Mouse (Mus musculus) kidney, embryonic 15.5 days (tissue): ENCODE data around the gene Fchsd2. TPM values are rescaled to one million over a fixed set of nuclear protein-coding genes. Genes with fewer than 3 reads are reported as not detected.

ENCODE experiments used
- ATAC-seq: fragments of 200-750 bp; cut with Nextera tagmentation; replicated peaks from 2 replicates; pipeline ENCODE4 v1.8.0; 2017; ENCODE audit warnings: moderate TSS enrichment; ENCODE audit not compliant: low FRiP score
- H3K27ac ChIP-seq: fragments of 300-500 bp; sonication (generic); 2 replicates; pipeline ENCODE4 v1.5.1; 2015; ENCODE audit warnings: mild to moderate bottlenecking, inconsistent platforms
- H3K27me3 ChIP-seq: fragments of 300-500 bp; sonication (generic); 2 replicates; pipeline ENCODE4 v1.6.1; 2015; ENCODE audit warnings: inconsistent platforms
- H3K36me3 ChIP-seq: fragments of 300-500 bp; sonication (generic); 2 replicates; pipeline ENCODE4 v1.6.1; 2015; ENCODE audit warnings: inconsistent platforms
- H3K4me1 ChIP-seq: fragments of 300-500 bp; sonication (generic); 2 replicates; pipeline ENCODE4 v1.6.1; 2015; ENCODE audit warnings: inconsistent platforms
- H3K4me2 ChIP-seq: fragments of 300-500 bp; sonication (generic); 2 replicates; pipeline ENCODE4 v1.6.1; 2015; ENCODE audit warnings: moderate library complexity, mild to moderate bottlenecking, inconsistent platforms
- H3K4me3 ChIP-seq: fragments of 300-500 bp; sonication (generic); replicated peaks from 2 replicates; pipeline ENCODE4 v1.5.1; 2015; ENCODE audit warnings: mild to moderate bottlenecking, inconsistent platforms
- H3K9ac ChIP-seq: fragments of 300-500 bp; sonication (generic); 2 replicates; pipeline ENCODE4 v1.6.1; 2015; ENCODE audit warnings: mild to moderate bottlenecking, inconsistent platforms
- H3K9me3 ChIP-seq: fragments of 300-500 bp; sonication (generic); replicated peaks from 2 replicates; pipeline ENCODE4 v1.6.1; 2016; ENCODE audit warnings: inconsistent platforms
- WGBS: fragments of 180-500 bp; shearing (Covaris S2); methylation state at CpG from one replicate; pipeline ENCODE4 v1.1.7; 2015; ENCODE audit warnings: mixed read lengths; 5-methylcytosine and 5-hydroxymethylcytosine counted together
- polyA plus RNA-seq: library from polyadenylated mRNA; unstranded; fragments of >200 nt; fragmentation: Nextera tagmentation; extraction: Ambion mirVana; gene quantifications from 2 replicates; pipeline ENCODE4 v1.2.1, GENCODE M21; 2015

The Fchsd2 gene
- polyA plus RNA-seq, 1 experiment from 2014 or later, result 25.7 TPM

DNA sequence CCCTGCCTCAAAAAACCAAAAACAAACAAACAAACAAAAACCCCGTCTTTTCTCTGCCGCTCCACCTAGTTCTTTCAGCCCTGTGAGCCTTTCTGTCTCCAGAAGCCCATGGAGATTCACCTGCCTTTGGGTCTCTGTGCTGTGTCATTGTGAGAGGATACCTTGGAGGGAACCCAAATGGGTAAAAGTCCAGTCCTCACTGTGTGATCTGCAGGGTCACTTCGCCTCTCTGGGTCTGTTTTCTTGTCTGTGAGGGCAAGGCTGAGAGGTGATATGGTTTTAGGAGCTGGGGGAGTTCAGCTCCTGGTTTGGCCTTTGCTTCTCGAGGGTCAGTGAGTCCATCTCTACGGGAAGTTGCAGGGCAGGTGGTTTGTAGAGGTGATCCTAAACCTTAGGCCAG is 233.3 kb downstream of the Fchsd2 start:
- Histone ChIP-seq H3K9ac (no peak overlapping the region), H3K4me3 (no peak overlapping the region), H3K27ac (no peak overlapping the region), H3K4me1 (peaks cover 72% of the 10 kb centered on the region), H3K9me3 (no peaks in the 10 kb centered on the region), H3K36me3 (peaks cover 9% of the 10 kb centered on the region), H3K4me2 (no peak overlapping the region), H3K27me3 (0 out of 2 replicates have a peak, but pooled peaks cover 5% of the 10 kb centered on the region)
- 77% methylated on average over 5 of the region's 5 CpGs for WGBS
- no peak for ATAC-seq

DNA sequence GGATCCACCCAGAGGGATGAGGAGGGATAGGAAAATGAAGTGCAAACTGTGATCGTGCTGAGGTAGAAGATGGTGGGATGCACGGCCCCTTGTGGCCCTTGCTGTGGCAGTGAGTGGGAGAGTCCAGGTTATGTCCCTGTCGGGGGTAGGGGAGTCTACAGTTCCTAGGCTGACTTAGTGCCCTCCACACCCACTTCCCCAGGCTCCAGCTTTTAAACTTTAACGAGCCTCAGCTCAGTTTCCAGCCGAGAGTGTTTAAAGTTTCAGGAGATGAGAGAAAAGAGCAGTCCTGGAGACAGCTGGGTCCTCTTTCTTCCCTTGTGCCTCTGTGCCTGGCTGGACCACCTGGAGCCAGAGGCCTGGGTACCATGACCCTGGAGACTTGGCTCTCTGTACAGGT is 234.6 kb downstream of the Fchsd2 start:
- WGBS, result 34% methylated on average over 5 of the region's 5 CpGs
- H3K36me3 ChIP-seq, result peaks cover 9% of the 10 kb centered on the region
- H3K9ac ChIP-seq, result no peak overlapping the region
- H3K4me1 ChIP-seq, result peaks cover 63% of the 10 kb centered on the region
- no peak overlapping the region for H3K4me3 ChIP-seq
- H3K4me2 ChIP-seq, result no peak overlapping the region
- ATAC-seq, result no peak; the same call in 1 of the 2 replicates
- H3K27ac ChIP-seq, result peak overlapping the region; percentile 33; the same call in 1 of the 2 replicates
- no peaks in the 10 kb centered on the region for H3K9me3 ChIP-seq
- 0 out of 2 replicates have a peak, but pooled peaks cover 2% of the 10 kb centered on the region for H3K27me3 ChIP-seq

- no peak for ATAC-seq
- peaks cover 9% of the 10 kb centered on the region for H3K36me3 ChIP-seq
- H3K4me3 ChIP-seq, result no peak overlapping the region
- H3K4me1 ChIP-seq, result peaks cover 57% of the 10 kb centered on the region
- WGBS, result 86% methylated on average over 2 of the region's 2 CpGs
- H3K27ac ChIP-seq, result no peak overlapping the region
- no peaks in the 10 kb centered on the region for H3K9me3 ChIP-seq
- H3K4me2 ChIP-seq, result no peak overlapping the region
- no peak overlapping the region for H3K9ac ChIP-seq
- no peaks in the 10 kb centered on the region for H3K27me3 ChIP-seq
Observed at GRCm38 (mm10) chr7:101327786-101328185, 235.1 kb downstream of the Fchsd2 start.

- Histone ChIP-seq H3K9ac (no peak overlapping the region), H3K27ac (no peak overlapping the region), H3K9me3 (no peaks in the 10 kb centered on the region), H3K4me2 (no peak overlapping the region), H3K36me3 (peaks cover 9% of the 10 kb centered on the region), H3K4me3 (no peak overlapping the region), H3K4me1 (peaks cover 49% of the 10 kb centered on the region), H3K27me3 (no peaks in the 10 kb centered on the region)
- ATAC-seq, result no peak
- WGBS, result 74% methylated on average over 4 of the region's 4 CpGs
Observed at GRCm38 (mm10) chr7:101328621-101329158, 236.0 kb downstream of the Fchsd2 start.

GRCm38 (mm10) chr7:101329606-101330005 is 236.9 kb downstream of the Fchsd2 start:
- Histone ChIP-seq H3K4me1 (peaks cover 40% of the 10 kb centered on the region), H3K4me2 (no peak overlapping the region), H3K36me3 (peaks cover 9% of the 10 kb centered on the region), H3K4me3 (no peak overlapping the region), H3K27me3 (no peaks in the 10 kb centered on the region), H3K9ac (no peak overlapping the region), H3K27ac (no peak overlapping the region), H3K9me3 (no peaks in the 10 kb centered on the region)
- no peak for ATAC-seq
- WGBS, result 76% methylated on average over 4 of the region's 4 CpGs

DNA sequence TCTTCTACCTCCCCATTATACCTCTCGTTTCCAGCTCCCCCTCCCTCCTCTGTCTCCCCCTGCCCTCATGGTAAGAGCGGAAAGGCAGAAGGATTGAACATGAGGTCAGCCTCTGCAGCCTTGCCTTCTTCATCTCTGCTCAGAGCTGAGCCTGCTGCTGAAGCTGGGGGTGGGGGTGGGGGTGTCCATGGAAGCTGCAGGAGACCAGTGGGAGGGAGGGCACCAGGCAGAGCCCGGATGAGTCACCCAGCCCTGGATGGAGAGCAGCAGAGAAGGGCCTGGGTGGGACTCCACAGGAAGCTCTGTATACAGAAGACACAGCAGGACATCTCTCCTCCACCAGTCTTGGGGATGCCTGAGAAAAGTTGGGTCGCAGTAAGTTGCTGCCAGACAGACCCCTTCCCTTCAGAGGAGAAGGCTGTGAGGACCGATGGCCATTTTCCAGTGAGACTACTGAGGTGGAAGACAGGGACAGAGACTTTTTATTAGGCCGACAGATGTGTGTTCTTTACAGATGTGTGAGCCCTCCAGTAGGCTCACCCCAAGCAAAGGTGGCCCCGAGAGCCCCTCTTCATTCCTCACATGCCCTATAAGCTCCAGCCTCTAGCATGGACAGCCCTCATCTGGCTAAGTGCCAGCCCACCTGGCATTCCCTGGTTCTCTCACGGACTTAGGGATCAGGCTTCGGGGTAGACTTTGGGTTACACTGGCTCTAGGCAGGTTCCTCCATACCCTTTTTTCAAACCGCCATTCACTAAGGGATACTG is 237.6 kb downstream of the Fchsd2 start:
- H3K9ac ChIP-seq, result no peak overlapping the region
- H3K27me3 ChIP-seq, result no peaks in the 10 kb centered on the region
- H3K4me3 ChIP-seq, result no peak overlapping the region
- H3K9me3 ChIP-seq, result no peaks in the 10 kb centered on the region
- H3K4me2 ChIP-seq, result no peak overlapping the region
- ATAC-seq, result no peak
- no peak overlapping the region for H3K27ac ChIP-seq
- peaks cover 9% of the 10 kb centered on the region for H3K36me3 ChIP-seq
- 77% methylated on average over 10 of the region's 10 CpGs for WGBS
- peaks cover 39% of the 10 kb centered on the region for H3K4me1 ChIP-seq

DNA sequence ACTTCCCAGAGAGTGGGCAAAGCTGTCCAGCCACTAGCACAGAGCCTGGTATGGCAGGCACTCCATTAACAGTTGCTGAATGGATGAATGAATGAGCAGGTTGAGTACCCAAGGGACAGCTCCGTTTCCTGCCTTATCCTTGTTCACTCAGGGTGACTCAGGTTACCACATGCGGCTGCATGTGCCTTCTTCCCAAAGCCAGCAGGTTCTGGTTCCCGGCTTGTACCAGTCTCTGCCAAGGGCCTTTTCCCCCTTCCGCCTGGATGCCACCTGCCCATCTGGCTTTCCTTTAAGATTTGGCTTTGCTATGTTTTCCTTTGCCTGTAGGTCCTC is 238.1 kb downstream of the Fchsd2 start:
- H3K4me1 ChIP-seq, result peaks cover 39% of the 10 kb centered on the region
- H3K9me3 ChIP-seq, result no peaks in the 10 kb centered on the region
- no peaks in the 10 kb centered on the region for H3K27me3 ChIP-seq
- H3K4me3 ChIP-seq, result no peak overlapping the region
- no peak overlapping the region for H3K27ac ChIP-seq
- 67% methylated on average over 4 of the region's 4 CpGs for WGBS
- no peak overlapping the region for H3K4me2 ChIP-seq
- peaks cover 9% of the 10 kb centered on the region for H3K36me3 ChIP-seq
- H3K9ac ChIP-seq, result no peak overlapping the region
- no peak for ATAC-seq

- no peak overlapping the region for H3K4me2 ChIP-seq
Observed at GRCm38 (mm10) chr7:101332045-101332831, 239.6 kb downstream of the Fchsd2 start.

More at GRCm38 (mm10) chr7:101332045-101332831, 239.6 kb downstream of the Fchsd2 start:
- H3K27me3 ChIP-seq, result no peaks in the 10 kb centered on the region
- H3K9ac ChIP-seq, result no peak overlapping the region
- 84% methylated on average over 5 of the region's 5 CpGs for WGBS
- H3K36me3 ChIP-seq, result peaks cover 14% of the 10 kb centered on the region
- no peak overlapping the region for H3K27ac ChIP-seq
- no peaks in the 10 kb centered on the region for H3K9me3 ChIP-seq
- peaks cover 30% of the 10 kb centered on the region for H3K4me1 ChIP-seq
- ATAC-seq, result no peak
- H3K4me3 ChIP-seq, result no peak overlapping the region

Other genes with a start within 250 kb of the Fchsd2 start
- gene Relt, start 229.4 kb upstream of the Fchsd2 start, polyA plus RNA-seq, result 3.8 and 4.9 TPM in 2 replicates
- 9.1 and 12.2 TPM in 2 replicates for gene Arhgef17, start 160.8 kb upstream of the Fchsd2 start, polyA plus RNA-seq
- gene P2ry6, start 118.2 kb upstream of the Fchsd2 start, polyA plus RNA-seq, result 5.2 TPM in 2 replicates
- gene P2ry2, start 80.0 kb upstream of the Fchsd2 start, polyA plus RNA-seq, result 1.1 and 1.5 TPM in 2 replicates
- 17.4 and 18.5 TPM in 2 replicates for gene Atg16l2, start 209.4 kb downstream of the Fchsd2 start, polyA plus RNA-seq
- gene Stard10, start 224.2 kb downstream of the Fchsd2 start, polyA plus RNA-seq, result 55.4 and 58.5 TPM in 2 replicates